Mouse (Mus musculus) layer of hippocampus, postnatal 25 days (tissue): Measurements from ENCODE around the gene Plekha4. TPM values are rescaled to one million over a fixed set of nuclear protein-coding genes. Genes with fewer than 3 reads are reported as not detected.

Experiments
- DNase-seq, 2 experiments: peaks; one replicate each; pipeline ENCODE4 v3.0.0; 2022; ENCODE audit warnings: mixed read lengths in 2 of 2, low spot score in 1 of 2; ENCODE audit errors: extremely low spot score in 1 of 2
- total RNA-seq, 2 experiments: library from RNA; stranded (reverse); gene quantifications; 2 replicates each; pipeline ENCODE4 v1.2.3; 2021

Plekha4 gene
- total RNA-seq, 2 experiments from 2014 or later: 0.47 TPM

DNA sequence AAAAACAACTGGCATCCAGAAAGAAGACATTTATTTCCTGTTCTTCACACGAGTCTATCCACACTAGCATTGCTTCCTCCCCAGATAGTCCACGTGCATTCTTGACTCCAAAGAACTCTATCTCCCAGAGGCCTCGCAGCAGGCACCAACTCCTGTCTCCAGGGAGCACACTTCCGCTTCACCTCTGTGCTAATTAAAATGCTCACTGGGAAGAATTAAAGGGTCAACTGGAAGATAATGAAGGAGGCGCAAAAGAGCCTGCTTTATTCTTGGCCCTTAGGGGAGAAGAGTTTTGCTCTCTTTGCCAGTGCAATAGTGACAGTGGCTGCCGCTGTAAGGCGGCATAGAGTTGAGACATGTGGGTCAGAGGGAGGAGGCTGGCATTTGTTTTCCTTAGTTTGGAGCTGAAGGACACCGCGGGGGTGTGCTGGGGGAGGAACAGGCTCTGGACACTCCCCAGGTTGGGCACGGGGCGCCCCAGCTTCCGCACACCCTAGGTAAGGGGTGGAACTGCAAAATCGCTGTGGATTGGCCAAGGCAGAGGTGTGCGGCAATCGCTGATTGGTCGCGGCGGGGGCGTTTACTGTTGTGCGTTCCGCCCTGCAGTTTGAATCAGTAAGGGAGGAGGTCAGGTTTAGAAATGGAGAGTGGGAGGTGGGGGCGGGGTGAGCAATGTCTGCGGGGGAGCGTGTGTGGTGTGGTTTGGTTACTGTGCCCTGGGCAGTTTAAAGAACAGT is 41.8 kb downstream of the Plekha4 start:
- peak; percentile 59 to 69 for DNase-seq

- DNase-seq: no peak
Observed at GRCm38 (mm10) chr7:45568601-45569473, 42.7 kb downstream of the Plekha4 start.

GRCm38 (mm10) chr7:45570103-45570741 is 44.1 kb downstream of the Plekha4 start, which contains the start of gene Bcat2:
Bcat2 (plus strand) TSS chr7:45570153.
- peak; percentile 57 to 61 for DNase-seq

DNA sequence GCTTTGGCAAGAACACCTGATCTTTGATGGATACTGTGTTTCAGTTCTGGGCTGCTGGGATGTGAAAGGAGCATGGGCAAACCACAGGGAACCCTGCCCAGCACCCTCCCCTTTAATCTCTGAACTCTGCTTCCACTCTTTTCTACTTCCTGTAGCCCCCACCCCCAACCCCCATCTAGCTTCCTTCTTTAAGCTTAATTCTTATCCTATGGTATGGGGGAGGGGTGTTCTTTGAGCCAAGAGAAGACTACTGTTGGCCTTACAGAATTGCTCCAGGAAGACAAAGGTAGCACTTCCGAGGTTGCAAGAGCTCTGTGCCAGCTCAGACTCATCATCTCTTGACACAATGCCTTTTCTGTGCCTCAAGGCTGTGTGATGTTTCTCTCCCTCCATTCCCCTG is 45.8 kb downstream of the Plekha4 start:
- no peak for DNase-seq

DNA sequence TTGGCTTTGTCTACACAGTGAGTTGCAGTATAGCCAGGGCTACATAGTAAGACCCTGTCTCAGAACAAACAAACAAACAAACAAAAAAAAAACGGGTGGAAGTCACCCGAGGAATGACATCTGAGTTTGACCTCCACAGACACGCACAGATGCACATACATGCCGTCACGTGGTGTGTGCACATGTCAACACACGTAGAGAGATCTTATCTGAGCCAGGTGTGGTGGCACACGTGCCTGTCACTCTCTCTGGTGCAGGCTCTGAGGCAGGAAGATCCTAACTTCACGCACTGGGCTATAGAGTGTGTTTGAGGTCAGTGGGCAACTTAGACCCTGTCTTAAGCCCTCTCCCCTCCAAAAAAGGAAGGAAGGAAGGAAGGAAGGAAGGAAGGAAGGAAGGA is 47.8 kb downstream of the Plekha4 start:
- DNase-seq: no peak

DNA sequence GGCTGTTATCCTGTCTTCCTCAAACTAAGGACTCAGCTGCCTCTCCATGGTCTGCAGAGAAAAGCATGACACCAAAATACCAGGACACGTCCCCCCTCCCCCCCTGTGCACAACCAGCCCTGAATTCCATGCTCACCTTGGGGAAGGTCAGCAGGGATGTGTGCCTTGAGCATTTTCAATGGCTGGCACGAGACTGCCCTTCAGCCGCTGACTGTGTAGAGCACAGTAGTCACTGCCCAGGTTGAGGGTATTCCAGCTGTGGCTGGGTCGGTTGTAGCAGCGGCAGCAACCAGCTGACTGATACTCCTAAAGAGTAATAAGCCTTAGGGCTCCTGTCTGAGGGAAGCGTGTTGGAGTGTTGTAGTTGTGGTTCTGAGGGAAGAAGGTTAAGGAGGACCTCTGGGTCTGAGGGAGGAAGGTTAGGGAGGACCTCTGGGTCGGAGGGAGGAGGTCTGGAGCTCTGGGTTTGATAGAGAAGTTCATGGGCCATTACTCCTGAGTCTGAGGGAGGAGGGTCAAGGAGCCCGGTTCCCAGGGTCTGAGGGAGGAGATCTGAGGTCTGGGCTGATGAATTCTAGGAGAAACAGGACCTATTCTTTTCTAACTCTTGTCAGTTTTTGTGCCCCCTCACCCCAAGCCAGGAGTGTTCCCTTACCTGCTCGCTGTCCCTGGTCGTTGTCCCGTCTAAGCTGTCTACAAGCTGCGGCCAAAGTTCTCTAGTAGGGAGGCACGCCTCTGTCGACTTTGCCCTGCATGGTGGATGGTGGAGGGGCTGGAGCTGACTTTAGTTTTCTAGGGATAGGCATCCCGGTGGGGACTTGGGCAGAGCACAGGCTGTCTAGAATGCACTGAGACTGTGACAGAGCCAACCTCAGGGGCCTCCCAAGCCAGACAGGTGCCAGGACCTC is 48.6 kb downstream of the Plekha4 start:
- DNase-seq: no peak

- no peak for DNase-seq
Observed at GRCm38 (mm10) chr7:45585923-45586322, 59.8 kb downstream of the Plekha4 start.

DNA sequence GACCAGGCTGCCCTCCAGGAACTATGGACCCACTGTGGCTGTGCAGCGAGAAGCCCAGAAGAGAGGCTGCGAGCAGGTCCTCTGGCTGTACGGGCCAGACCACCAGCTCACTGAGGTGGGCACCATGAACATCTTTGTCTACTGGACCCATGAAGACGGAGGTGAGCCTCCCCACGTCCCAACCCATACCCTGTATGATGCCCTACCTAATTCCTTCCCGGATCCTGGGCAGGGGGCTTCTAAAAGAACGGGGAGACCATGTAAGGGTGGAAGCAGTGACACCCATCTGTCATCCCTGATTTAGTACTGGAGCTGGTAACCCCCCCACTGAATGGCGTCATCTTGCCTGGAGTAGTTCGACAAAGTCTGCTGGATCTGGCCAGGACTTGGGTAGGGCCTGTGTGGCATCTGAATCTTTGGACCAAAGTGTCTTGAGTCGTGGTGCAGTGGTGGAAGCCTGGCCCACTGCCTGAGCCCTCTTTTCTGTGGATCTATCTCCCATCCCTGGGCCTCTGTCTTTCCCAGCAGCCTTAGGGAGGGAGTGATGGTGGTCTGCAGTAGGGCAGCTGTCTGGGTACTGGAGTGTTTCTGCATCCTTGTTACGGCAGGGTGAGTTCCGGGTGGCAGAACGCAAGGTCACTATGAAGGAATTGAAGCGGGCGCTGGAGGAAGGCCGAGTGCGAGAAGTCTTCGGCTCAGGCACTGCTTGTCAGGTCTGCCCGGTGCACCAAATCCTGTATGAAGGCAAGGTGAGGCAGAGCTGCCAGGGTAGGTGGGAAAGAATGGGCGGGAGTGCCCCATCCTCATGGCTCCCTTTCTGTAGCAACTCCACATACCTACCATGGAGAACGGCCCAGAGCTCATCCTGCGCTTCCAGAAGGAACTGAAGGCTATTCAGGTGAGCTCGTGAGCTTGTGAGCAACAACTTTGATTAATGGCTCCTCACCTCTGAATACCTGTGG is 61.8 kb downstream of the Plekha4 start:
- no peak for DNase-seq

- DNase-seq: peak; percentile 84 to 90
Observed at GRCm38 (mm10) chr7:45589173-45589572, 63.0 kb downstream of the Plekha4 start.

- DNase-seq: no peak
Observed at GRCm38 (mm10) chr7:45589898-45590297, 63.8 kb downstream of the Plekha4 start.

DNA sequence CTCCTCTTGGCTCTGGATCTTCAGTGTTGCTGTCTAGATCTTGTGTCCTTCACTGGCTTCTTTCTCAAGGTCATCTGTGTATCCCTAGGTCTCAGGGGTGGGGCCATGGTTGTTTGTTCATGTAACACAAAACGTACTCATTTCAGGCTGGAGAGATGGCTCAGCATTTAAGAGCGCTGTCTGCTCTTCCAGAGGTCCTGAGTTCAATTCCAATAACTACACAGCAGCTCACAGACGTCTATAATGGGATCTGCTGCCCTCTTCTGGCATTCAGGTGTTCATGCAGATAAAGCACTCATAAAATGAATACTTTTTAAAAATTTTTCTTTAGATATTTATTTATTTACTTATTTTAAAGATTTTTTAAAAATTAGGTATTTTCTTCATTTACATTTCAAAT is 64.7 kb downstream of the Plekha4 start:
- DNase-seq: no peak

- no peak for DNase-seq
Observed at GRCm38 (mm10) chr7:45591880-45592279, 65.8 kb downstream of the Plekha4 start.

GRCm38 (mm10) chr7:45593118-45593815 is 67.1 kb downstream of the Plekha4 start:
- peak; percentile 46 to 76 for DNase-seq

DNA sequence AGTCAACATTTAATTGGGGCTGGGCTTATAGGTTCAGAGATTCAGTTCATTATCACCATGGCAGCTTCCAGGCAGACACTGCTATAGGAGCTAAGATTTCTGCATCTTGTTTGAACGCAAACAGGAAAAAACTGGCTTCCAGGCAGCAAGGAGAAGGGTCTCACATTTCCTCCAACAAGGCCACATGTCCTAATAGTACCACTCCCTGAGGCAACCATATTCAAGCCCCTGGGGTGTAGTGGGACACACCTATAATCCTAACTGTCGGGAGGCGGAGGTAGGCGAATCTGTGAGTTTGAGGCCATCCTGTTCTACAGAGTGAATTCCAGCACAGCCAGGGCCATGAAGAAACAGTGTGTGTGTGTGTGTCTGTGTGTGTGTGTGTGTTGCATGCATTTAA is 69.0 kb downstream of the Plekha4 start:
- no peak for DNase-seq

- DNase-seq: no peak
Observed at GRCm38 (mm10) chr7:45596107-45596506, 70.0 kb downstream of the Plekha4 start.

GRCm38 (mm10) chr7:45597013-45597412 is 70.9 kb downstream of the Plekha4 start:
- DNase-seq: no peak

DNA sequence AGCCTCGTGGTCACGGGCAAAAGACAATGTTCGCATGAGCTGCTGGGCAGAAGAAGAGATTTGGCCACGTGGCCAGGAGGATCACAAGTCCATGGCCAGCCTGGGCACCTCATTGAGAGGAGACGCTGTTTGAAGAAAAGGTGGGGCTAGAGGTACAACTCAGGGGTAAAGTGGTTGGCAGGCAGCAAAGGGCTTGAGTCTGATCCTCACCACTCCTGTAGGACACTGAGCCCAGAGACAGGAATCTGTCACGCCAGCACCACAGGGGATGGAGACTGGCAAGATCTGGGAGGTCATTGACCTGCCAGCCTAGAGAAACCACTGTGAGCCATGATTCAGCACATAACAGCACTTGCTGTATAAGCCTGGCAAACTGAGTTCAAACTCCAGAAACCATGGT is 71.4 kb downstream of the Plekha4 start:
- no peak for DNase-seq
